19 mouse cellular contexts compared by ENCODE assay signal in the genomic region with DNA sequence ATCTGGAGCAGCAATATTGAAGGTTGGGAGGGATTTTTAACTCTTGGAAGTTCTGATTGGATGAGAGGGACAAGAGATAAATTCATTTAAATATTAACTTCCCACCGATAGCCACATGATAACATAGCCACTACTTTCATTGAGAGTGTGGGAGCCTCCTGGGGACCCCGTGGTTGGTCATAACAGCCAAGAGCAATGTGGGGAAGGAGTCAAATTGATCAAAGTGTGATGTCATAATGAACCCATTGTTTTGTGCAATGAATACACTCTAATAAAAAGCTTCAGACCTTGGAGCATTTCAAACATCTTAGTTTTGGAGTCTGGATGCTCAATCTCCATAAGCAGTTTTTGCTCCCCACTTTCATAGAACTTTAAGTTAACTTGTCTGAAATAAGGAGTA. TPM values are rescaled to one million over a fixed set of nuclear protein-coding genes. Genes with fewer than 3 reads are reported as not detected.
DNase-seq lines count a peak whose midpoint lies in the region; ATAC-seq and TF ChIP-seq lines count a peak whose summit lies in the region.
"Had no signal": no experiment of that assay in that cellular context is flagged by ENCODE, and none has a peak within 500 bp of the region (broad histone marks: within the 10 kb centered on the region; RNA-seq: fewer than 3 reads in every experiment).

A gene (plus strand): TSS at position 301 of the 400 bp plus-strand sequence.

- 91% methylated on average over 2 of the region's 2 CpGs for WGBS in midbrain, postnatal 0 days

- no peak for DNase-seq in frontal cortex, adult 2 months (ENCODE audit: extremely low spot score in 1 of 2, low spot score in 1 of 2)
- DNase-seq in left cerebral cortex, adult 18-20 months (ENCODE audit: low spot score in 2 of 2), result no peak
- no peak for DNase-seq in left cerebral cortex, adult 9 months (ENCODE audit: low spot score in 2 of 2)
- DNase-seq in layer of hippocampus, postnatal 36 days, result no peak
- DNase-seq in midbrain, postnatal 0 days (ENCODE audit: low spot score), result no peak
- no peak for DNase-seq in right cerebral cortex, postnatal 10 days (ENCODE audit: low spot score in 2 of 2)
- no peak for DNase-seq in urinary bladder, postnatal 25 days (ENCODE audit: low spot score)
- DNase-seq: adrenal gland, postnatal 36 days; B cell, adult 2 months; cerebellum, postnatal 25 days; gastrocnemius, adult 2 months; heart, adult 11 months; kidney, adult 9 months; lung, embryonic 14.5 days; right cerebral cortex, postnatal 25 days had no signal

- H3K4me1 ChIP-seq in midbrain, postnatal 0 days (ENCODE audit: insufficient read depth, low read length), result no peaks in the 10 kb centered on the region

- no peak for TF ChIP-seq CTCF in midbrain, postnatal 0 days (IDR thresholded peaks at IDR 0.05)

- H3K36me3 ChIP-seq in midbrain, postnatal 0 days (ENCODE audit: insufficient read depth, low read length), result no peaks in the 10 kb centered on the region

- H3K27ac ChIP-seq in midbrain, postnatal 0 days (ENCODE audit: low read depth, low read length), result no peak within 1 kb of the TSS
- H3K27ac ChIP-seq: gastrocnemius, adult 2 months had no signal

- no peaks in the 10 kb centered on the region for H3K27me3 ChIP-seq in midbrain, postnatal 0 days (ENCODE audit: insufficient read depth, low read length)

- H3K4me2 ChIP-seq in midbrain, postnatal 0 days (ENCODE audit: low read depth, low read length, poor library complexity, severe bottlenecking), result no peak within 1 kb of the TSS
- H3K4me2 ChIP-seq: liver, embryonic 11.5 days; lung, embryonic 14.5 days had no signal

- no peaks in the 10 kb centered on the region for H3K9me3 ChIP-seq in midbrain, postnatal 0 days (ENCODE audit: low read length)

- H3K9ac ChIP-seq in midbrain, postnatal 0 days (replicated peaks; ENCODE audit: low read length, poor library complexity, severe bottlenecking), result no peak within 1 kb of the TSS
- H3K9ac ChIP-seq: lung, embryonic 14.5 days had no signal

- H3K4me3 ChIP-seq in midbrain, postnatal 0 days (ENCODE audit: low read depth, low read length), result no peak within 1 kb of the TSS
- H3K4me3 ChIP-seq: gastrocnemius, adult 2 months had no signal

- no peak for ATAC-seq in frontal cortex, adult (ENCODE audit: low TSS enrichment)
- ATAC-seq in midbrain, postnatal 0 days (ENCODE audit: low FRiP score), result no peak
- ATAC-seq: inflammation-experienced regulatory T-cells, adult 6 months; Patski had no signal

RNA-seq across cellular contexts. Expression of the gene that starts here (rescaled TPM):
- 95.6 and 101 TPM in 2 replicates for polyA plus RNA-seq in frontal cortex, adult 2 months (2012; rRNA removed)
- 10 to 100 TPM; 76.6 to 79.0 TPM for total RNA-seq in left cerebral cortex, adult 18-20 months (2021)
- 100 to 1,000 TPM; 123 to 148 TPM for total RNA-seq in layer of hippocampus, postnatal 36 days (2021)
- 25.5 and 29.3 TPM in 2 replicates for total RNA-seq in midbrain, postnatal 0 days (2014; rRNA removed)
- 38.3 and 38.5 TPM in 2 replicates for polyA plus RNA-seq in midbrain, postnatal 0 days (2015; fragmentation: Nextera tagmentation; extraction: Ambion mirVana)
- total RNA-seq: gastrocnemius, adult 2 months had no signal
- polyA plus RNA-seq: inflammation-experienced regulatory T-cells, adult 6 months had no signal
